Mouse (Mus musculus): Measurements from ENCODE around the gene Ptgfr. TPM values are rescaled to one million over a fixed set of nuclear protein-coding genes. Genes with fewer than 3 reads are reported as not detected.

Ptgfr gene
- total RNA-seq, 1 experiment from 2014 or later, result not detected

DNA sequence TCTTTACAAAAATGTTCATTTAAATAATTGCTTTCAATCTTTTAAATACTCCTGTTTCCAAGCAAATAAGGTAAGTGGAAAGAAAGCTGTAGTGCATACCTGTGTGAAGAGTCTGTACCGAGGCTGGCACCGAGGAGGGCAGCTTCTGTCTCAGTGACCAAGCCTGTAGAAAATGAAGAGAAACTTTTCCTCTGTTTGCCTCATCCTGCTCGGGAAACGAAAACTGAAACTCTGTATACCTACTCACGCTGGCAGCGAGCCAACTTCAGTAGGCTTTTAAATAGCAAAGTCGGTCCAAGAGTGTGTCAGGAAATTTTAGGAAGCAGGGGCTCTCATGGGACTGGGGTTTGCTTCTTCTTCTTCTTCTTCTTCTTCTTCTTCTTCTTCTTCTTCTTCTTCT, 87.7 kb downstream of the Ptgfr start, which contains the start of gene Ifi44:
Ifi44 (minus strand) TSS at position 224 of the 400 bp plus-strand sequence.
- ATAC-seq (ENCODE audit: extremely low read depth, insufficient number of reproducible peaks, low FRiP score, poor library complexity, severe bottlenecking), result no peak

- ATAC-seq (ENCODE audit: extremely low read depth, insufficient number of reproducible peaks, low FRiP score, poor library complexity, severe bottlenecking), result no peak
These were observed 88.9 kb downstream of the Ptgfr start for GRCm38 (mm10) chr3:151748514-151748913.

Other genes starting within 250 kb of the Ptgfr start
- 0.86 TPM in 1 of 2 replicates, not detected in the other for gene Ifi44, start 87.7 kb downstream of the Ptgfr start, total RNA-seq (2017)
- not detected in 2 replicates for gene Ifi44l, start 74.7 kb downstream of the Ptgfr start, total RNA-seq (2017)

Measured in neutrophil, adult 5-6 weeks (primary cell).